Mouse (Mus musculus): ENCODE data around the gene Olfr64. TPM values are rescaled to one million over a fixed set of nuclear protein-coding genes. Genes with fewer than 3 reads are reported as not detected.

Gene Olfr64
- polyA plus RNA-seq, 1 experiment from 2014 or later = 0.11 TPM

Other genes with a start within 250 kb of the Olfr64 start
- not detected in 2 replicates for gene Olfr623, start 230.8 kb downstream of the Olfr64 start, polyA plus RNA-seq (2015; fragmentation: Nextera tagmentation; extraction: Ambion mirVana)
- gene Olfr624, start 223.3 kb downstream of the Olfr64 start, polyA plus RNA-seq (2015; fragmentation: Nextera tagmentation; extraction: Ambion mirVana) = 0.04 and 0.07 TPM in 2 replicates
- not detected in 2 replicates for gene Olfr625-ps1, start 211.8 kb downstream of the Olfr64 start, polyA plus RNA-seq (2015; fragmentation: Nextera tagmentation; extraction: Ambion mirVana)
- gene Olfr243, start 179.8 kb downstream of the Olfr64 start, polyA plus RNA-seq (2015; fragmentation: Nextera tagmentation; extraction: Ambion mirVana) = 0.17 TPM in 1 of 2 replicates, not detected in the other
- gene Olfr628, start 164.1 kb downstream of the Olfr64 start, polyA plus RNA-seq (2015; fragmentation: Nextera tagmentation; extraction: Ambion mirVana) = not detected in 2 replicates
- 0.09 TPM in 1 of 2 replicates, not detected in the other for gene Olfr629, start 149.5 kb downstream of the Olfr64 start, polyA plus RNA-seq (2015; fragmentation: Nextera tagmentation; extraction: Ambion mirVana)
- gene Olfr630, start 137.2 kb downstream of the Olfr64 start, polyA plus RNA-seq (2015; fragmentation: Nextera tagmentation; extraction: Ambion mirVana) = not detected in 2 replicates
- gene Olfr69, start 122.9 kb downstream of the Olfr64 start, polyA plus RNA-seq (2015; fragmentation: Nextera tagmentation; extraction: Ambion mirVana) = 0.25 and 0.43 TPM in 2 replicates
- gene Olfr68, start 114.8 kb downstream of the Olfr64 start, polyA plus RNA-seq (2015; fragmentation: Nextera tagmentation; extraction: Ambion mirVana) = 0.12 TPM in 1 of 2 replicates, not detected in the other
- not detected in 2 replicates for gene Olfr67, start 102.7 kb downstream of the Olfr64 start, polyA plus RNA-seq (2015; fragmentation: Nextera tagmentation; extraction: Ambion mirVana)
- 2,578 and 3,288 TPM in 2 replicates for gene Hbb-bt, start 80.5 kb downstream of the Olfr64 start, polyA plus RNA-seq (2015; fragmentation: Nextera tagmentation; extraction: Ambion mirVana)
- 7,493 and 10,028 TPM in 2 replicates for gene Hbb-bs, start 66.4 kb downstream of the Olfr64 start, polyA plus RNA-seq (2015; fragmentation: Nextera tagmentation; extraction: Ambion mirVana)
- gene Hbb-bh2, start 54.0 kb downstream of the Olfr64 start, polyA plus RNA-seq (2015; fragmentation: Nextera tagmentation; extraction: Ambion mirVana) = not detected in 2 replicates
- gene Hbb-bh1, start 51.3 kb downstream of the Olfr64 start, polyA plus RNA-seq (2015; fragmentation: Nextera tagmentation; extraction: Ambion mirVana) = 3.0 and 4.7 TPM in 2 replicates
- 296 and 441 TPM in 2 replicates for gene Hbb-y, start 41.3 kb downstream of the Olfr64 start, polyA plus RNA-seq (2015; fragmentation: Nextera tagmentation; extraction: Ambion mirVana)
- not detected in 2 replicates for gene Olfr66, start 8.2 kb downstream of the Olfr64 start, polyA plus RNA-seq (2015; fragmentation: Nextera tagmentation; extraction: Ambion mirVana)
- 0.34 and 0.51 TPM in 2 replicates for gene Olfr65, start 9.0 kb upstream of the Olfr64 start, polyA plus RNA-seq (2015; fragmentation: Nextera tagmentation; extraction: Ambion mirVana)
- not detected in 2 replicates for gene Olfr631, start 34.3 kb upstream of the Olfr64 start, polyA plus RNA-seq (2015; fragmentation: Nextera tagmentation; extraction: Ambion mirVana)
- not detected in 2 replicates for gene Olfr632, start 39.9 kb upstream of the Olfr64 start, polyA plus RNA-seq (2015; fragmentation: Nextera tagmentation; extraction: Ambion mirVana)
- not detected in 2 replicates for gene Olfr633, start 50.0 kb upstream of the Olfr64 start, polyA plus RNA-seq (2015; fragmentation: Nextera tagmentation; extraction: Ambion mirVana)
- 0.07 TPM in 2 replicates for gene Olfr635, start 76.7 kb upstream of the Olfr64 start, polyA plus RNA-seq (2015; fragmentation: Nextera tagmentation; extraction: Ambion mirVana)
- not detected in 2 replicates for gene Olfr638, start 104.3 kb upstream of the Olfr64 start, polyA plus RNA-seq (2015; fragmentation: Nextera tagmentation; extraction: Ambion mirVana)
- gene Olfr639, start 122.8 kb upstream of the Olfr64 start, polyA plus RNA-seq (2015; fragmentation: Nextera tagmentation; extraction: Ambion mirVana) = 0.05 TPM in 2 replicates
- gene Olfr640, start 131.1 kb upstream of the Olfr64 start, polyA plus RNA-seq (2015; fragmentation: Nextera tagmentation; extraction: Ambion mirVana) = 0.45 and 0.84 TPM in 2 replicates
- gene Olfr641, start 141.0 kb upstream of the Olfr64 start, polyA plus RNA-seq (2015; fragmentation: Nextera tagmentation; extraction: Ambion mirVana) = 0.12 and 0.23 TPM in 2 replicates
- gene Olfr642, start 158.2 kb upstream of the Olfr64 start, polyA plus RNA-seq (2015; fragmentation: Nextera tagmentation; extraction: Ambion mirVana) = 0.08 TPM in 1 of 2 replicates, not detected in the other
- 0.03 and 0.12 TPM in 2 replicates for gene 4930516K23Rik, start 167.0 kb upstream of the Olfr64 start, polyA plus RNA-seq (2015; fragmentation: Nextera tagmentation; extraction: Ambion mirVana)
- gene Olfr644, start 177.4 kb upstream of the Olfr64 start, polyA plus RNA-seq (2015; fragmentation: Nextera tagmentation; extraction: Ambion mirVana) = 0.13 and 0.32 TPM in 2 replicates
- 0.04 and 0.24 TPM in 2 replicates for gene Olfr645, start 191.0 kb upstream of the Olfr64 start, polyA plus RNA-seq (2015; fragmentation: Nextera tagmentation; extraction: Ambion mirVana)
- gene Olfr646, start 210.4 kb upstream of the Olfr64 start, polyA plus RNA-seq (2015; fragmentation: Nextera tagmentation; extraction: Ambion mirVana) = 0.22 TPM in 1 of 2 replicates, not detected in the other
- not detected in 2 replicates for gene Ubqln5, start 235.3 kb upstream of the Olfr64 start, polyA plus RNA-seq (2015; fragmentation: Nextera tagmentation; extraction: Ambion mirVana)
- not detected in 2 replicates for gene Olfr643, start 242.9 kb upstream of the Olfr64 start, polyA plus RNA-seq (2015; fragmentation: Nextera tagmentation; extraction: Ambion mirVana)
- gene Ubqln3, start 248.8 kb upstream of the Olfr64 start, polyA plus RNA-seq (2015; fragmentation: Nextera tagmentation; extraction: Ambion mirVana) = 0.22 and 0.37 TPM in 2 replicates

Data from embryonic facial prominence, embryonic 15.5 days (tissue).